In the genomic region with DNA sequence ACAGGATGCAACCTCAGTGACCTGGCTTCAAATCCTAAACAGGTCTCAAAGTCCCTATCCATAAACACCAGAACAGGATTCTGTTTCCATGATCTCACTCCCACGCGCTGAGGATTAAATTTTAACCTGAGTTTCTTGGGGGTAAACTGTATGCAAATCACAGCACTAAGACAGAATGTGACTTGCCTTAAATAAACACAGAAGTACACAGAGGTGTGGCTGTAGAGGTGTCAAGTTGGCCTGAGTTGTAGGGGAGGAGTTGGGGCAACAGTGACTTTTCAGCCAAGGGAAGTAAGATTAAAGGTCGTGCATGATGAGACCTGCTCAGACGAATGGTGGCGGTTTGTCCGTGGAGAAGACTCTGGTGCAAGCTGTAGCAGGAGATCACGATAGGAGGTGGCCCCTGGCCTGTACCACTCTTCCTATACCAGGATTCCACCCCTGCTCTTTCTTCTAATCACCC, we compare ENCODE assay signal across 12 mouse cellular contexts. TPM values are rescaled to one million over a fixed set of nuclear protein-coding genes. Genes with fewer than 3 reads are reported as not detected.
A peak's percentile ranks its signal among the peaks of the same experiment; 100 is the strongest.
DNase-seq lines count a peak whose midpoint lies in the region; ATAC-seq lines count a peak whose summit lies in the region.
"Had no signal": no experiment of that assay in that cellular context is flagged by ENCODE, and none has a peak within 500 bp of the region (broad histone marks: within the 10 kb centered on the region; RNA-seq: fewer than 3 reads in every experiment).

No protein-coding gene starts in this region.

- WGBS in heart, embryonic 16.5 days: 64% methylated on average over 7 of the region's 7 CpGs
- 79% methylated on average over 7 of the region's 7 CpGs for WGBS in heart, embryonic 10.5 days

- no peaks in the 10 kb centered on the region for H3K27me3 ChIP-seq in heart, embryonic 16.5 days (ENCODE audit: control insufficient read depth, insufficient read depth, low read length)
- H3K27me3 ChIP-seq in heart, embryonic 10.5 days (ENCODE audit: insufficient read depth, poor library complexity, severe bottlenecking): peaks cover 18% of the 10 kb centered on the region; the same call in 1 of the 2 replicates
- H3K27me3 ChIP-seq: hindbrain, embryonic 15.5 days; midbrain, embryonic 15.5 days had no signal

- no peak overlapping the region; the same call in 1 of the 2 replicates for H3K9ac ChIP-seq in heart, embryonic 16.5 days (ENCODE audit: low read length)
- H3K9ac ChIP-seq: hindbrain, embryonic 15.5 days; midbrain, embryonic 15.5 days had no signal

- no peak for ATAC-seq in heart, embryonic 16.5 days (replicated peaks; ENCODE audit: extremely low read depth, insufficient read depth, low FRiP score)
- peak; percentile 48; the same call in 1 of the 2 replicates for ATAC-seq in common myeloid progenitor, adult 5-6 weeks (replicated peaks; ENCODE audit: low read depth, poor library complexity, severe bottlenecking)
- peak; percentile 51 for ATAC-seq in megakaryocyte, adult 5-6 weeks (ENCODE audit: poor library complexity, severe bottlenecking)
- ATAC-seq: midbrain, embryonic 15.5 days had no signal

- no peak overlapping the region for H3K4me2 ChIP-seq in heart, embryonic 16.5 days (ENCODE audit: low read depth, low read length)
- H3K4me2 ChIP-seq: hindbrain, embryonic 15.5 days; midbrain, embryonic 15.5 days had no signal

- H3K36me3 ChIP-seq in heart, embryonic 16.5 days (ENCODE audit: control insufficient read depth, insufficient read depth): no peaks in the 10 kb centered on the region
- H3K36me3 ChIP-seq in heart, embryonic 10.5 days: no peaks in the 10 kb centered on the region
- H3K36me3 ChIP-seq: hindbrain, embryonic 15.5 days; limb, embryonic 10.5 days; midbrain, embryonic 15.5 days had no signal

- peaks cover 28% of the 10 kb centered on the region for H3K4me1 ChIP-seq in heart, embryonic 16.5 days (ENCODE audit: control insufficient read depth, insufficient read depth, low read length)
- peaks cover 30% of the 10 kb centered on the region for H3K4me1 ChIP-seq in heart, embryonic 10.5 days
- H3K4me1 ChIP-seq: hindbrain, embryonic 15.5 days; limb, embryonic 10.5 days; midbrain, embryonic 15.5 days had no signal

- H3K9me3 ChIP-seq in heart, embryonic 16.5 days (replicated peaks; ENCODE audit: control insufficient read depth, low read length): no peaks in the 10 kb centered on the region
- no peaks in the 10 kb centered on the region for H3K9me3 ChIP-seq in heart, embryonic 10.5 days
- H3K9me3 ChIP-seq: hindbrain, embryonic 15.5 days; limb, embryonic 10.5 days; midbrain, embryonic 15.5 days had no signal

- no peak for DNase-seq in heart, embryonic 10.5 days (ENCODE audit: low spot score)
- peak; percentile 81 for DNase-seq in kidney, postnatal 14 days
- no peak for DNase-seq in adrenal gland, postnatal 4 days (ENCODE audit: low spot score in 2 of 2)
- no peak for DNase-seq in left cerebral cortex, adult 9 months (ENCODE audit: low spot score in 2 of 2)
- no peak for DNase-seq in cerebellum, adult 11 months

- H3K4me3 ChIP-seq in heart, embryonic 16.5 days (ENCODE audit: low read length): no peak overlapping the region
- H3K4me3 ChIP-seq in heart, embryonic 10.5 days: no peak overlapping the region
- H3K4me3 ChIP-seq: hindbrain, embryonic 15.5 days; limb, embryonic 10.5 days; midbrain, embryonic 15.5 days had no signal

- H3K27ac ChIP-seq in heart, embryonic 16.5 days (ENCODE audit: low read length): peak overlapping the region; percentile 53; the same call in 1 of the 2 replicates
- H3K27ac ChIP-seq in heart, embryonic 10.5 days: no peak overlapping the region; the same call in 1 of the 2 replicates
- H3K27ac ChIP-seq: hindbrain, embryonic 15.5 days; limb, embryonic 10.5 days; midbrain, embryonic 15.5 days had no signal

RNA-seq across cellular contexts. Expression of a gene that starts 25.1 kb away (rescaled TPM):
- not detected in 2 replicates for polyA plus RNA-seq in heart, embryonic 16.5 days (2015; fragmentation: Nextera tagmentation; extraction: Ambion mirVana)
- 0.06 TPM in 1 of 2 replicates, not detected in the other for polyA plus RNA-seq in heart, embryonic 10.5 days (2016; fragmentation: Nextera tagmentation; extraction: Ambion mirVana)
- 0.49 TPM in 1 of 2 replicates, not detected in the other for total RNA-seq in common myeloid progenitor, adult 5-6 weeks (2017)
- 0.25 and 0.34 TPM in 2 replicates for total RNA-seq in megakaryocyte, adult 5-6 weeks (2015)
- total RNA-seq in megakaryocyte, adult 5-6 weeks (2017): 0.16 TPM in 1 of 2 replicates, not detected in the other
- 10 to 100 TPM in 1 of 2 experiments, 1 to 10 TPM in 1; 1.0 to 29.0 TPM for total RNA-seq in adrenal gland, postnatal 4 days (2021)
- total RNA-seq: gastrocnemius, adult 8-10 months had no signal
- polyA plus RNA-seq: limb, embryonic 10.5 days had no signal

RNA-seq across cellular contexts. Expression of a gene that starts 32.1 kb away (rescaled TPM):
- 107 and 120 TPM in 2 replicates for polyA plus RNA-seq in heart, embryonic 16.5 days (2015; fragmentation: Nextera tagmentation; extraction: Ambion mirVana)
- 75.5 and 90.8 TPM in 2 replicates for polyA plus RNA-seq in heart, embryonic 10.5 days (2016; fragmentation: Nextera tagmentation; extraction: Ambion mirVana)
- 71.4 and 79.8 TPM in 2 replicates for total RNA-seq in common myeloid progenitor, adult 5-6 weeks (2017)
- total RNA-seq in megakaryocyte, adult 5-6 weeks (2015): 71.9 and 76.0 TPM in 2 replicates
- total RNA-seq in megakaryocyte, adult 5-6 weeks (2017): 79.4 and 80.9 TPM in 2 replicates
- total RNA-seq in adrenal gland, postnatal 4 days (2021): 10 to 100 TPM; 65.5 to 75.2 TPM
